Mouse (Mus musculus): Measurements from ENCODE around the gene Mrps10. TPM values are rescaled to one million over a fixed set of nuclear protein-coding genes. Genes with fewer than 3 reads are reported as not detected.
"Not testable (repeated sequence)": the region's sequence is repeated elsewhere in the genome, so short reads cannot be mapped to it uniquely, and the experiment has no call there.

The Mrps10 gene
- polyA plus RNA-seq (2017; shearing (Covaris generic)): 10 to 100 TPM; 31.5 to 34.9 (median 33.0) TPM

- peak; percentile 94 for ATAC-seq
These were observed at the start of gene Mrps10 for GRCm38 (mm10) chr17:47368401-47369086. TSS of gene Mrps10 (plus strand) at chr17:47368887.

GRCm38 (mm10) chr17:47318972-47319625 lies 49.6 kb upstream of the Mrps10 start:
- ATAC-seq: no peak

DNA sequence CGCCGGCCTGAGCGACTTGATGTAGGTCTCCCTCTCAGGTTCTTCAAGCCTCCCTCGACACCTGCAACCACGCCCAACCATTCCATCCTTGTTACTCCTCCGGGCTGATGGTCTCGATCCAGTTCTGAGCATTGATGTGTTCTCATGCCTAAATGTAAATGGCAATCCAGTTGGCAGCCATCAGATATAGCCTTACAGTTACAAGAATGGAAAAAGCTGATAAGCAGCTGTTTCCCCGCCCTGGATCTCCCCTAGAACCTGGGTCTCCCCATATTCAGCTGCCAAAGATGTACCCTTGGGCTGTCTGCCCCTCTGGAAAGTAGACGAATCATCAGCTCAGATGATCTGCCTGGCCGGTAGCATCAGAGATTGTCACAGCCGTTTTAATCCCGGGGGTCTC lies 48.9 kb upstream of the Mrps10 start:
- ATAC-seq: no peak

GRCm38 (mm10) chr17:47322128-47322990 lies 46.3 kb upstream of the Mrps10 start:
- ATAC-seq: no peak

GRCm38 (mm10) chr17:47322991-47323295 lies 45.7 kb upstream of the Mrps10 start:
- ATAC-seq: no peak

DNA sequence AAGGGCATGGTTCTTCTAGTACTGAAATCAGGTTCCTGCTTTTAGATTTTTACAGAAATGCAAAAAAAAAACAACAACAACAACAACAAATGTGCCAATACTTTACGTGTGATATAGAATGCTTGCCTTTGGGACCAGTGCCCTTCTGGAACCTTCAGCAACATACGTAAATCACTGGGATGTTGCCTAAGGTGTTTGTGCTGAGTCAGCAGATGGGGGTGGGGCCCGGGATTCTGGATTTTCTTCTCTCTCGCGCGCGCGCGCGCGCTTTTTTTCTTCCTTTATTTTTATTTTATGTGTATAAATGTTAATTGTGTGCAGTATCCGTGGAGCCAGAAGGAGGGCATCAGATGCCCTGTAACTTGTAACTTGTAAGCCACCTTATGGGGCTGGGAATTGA lies 41.1 kb upstream of the Mrps10 start:
- ATAC-seq: no peak

DNA sequence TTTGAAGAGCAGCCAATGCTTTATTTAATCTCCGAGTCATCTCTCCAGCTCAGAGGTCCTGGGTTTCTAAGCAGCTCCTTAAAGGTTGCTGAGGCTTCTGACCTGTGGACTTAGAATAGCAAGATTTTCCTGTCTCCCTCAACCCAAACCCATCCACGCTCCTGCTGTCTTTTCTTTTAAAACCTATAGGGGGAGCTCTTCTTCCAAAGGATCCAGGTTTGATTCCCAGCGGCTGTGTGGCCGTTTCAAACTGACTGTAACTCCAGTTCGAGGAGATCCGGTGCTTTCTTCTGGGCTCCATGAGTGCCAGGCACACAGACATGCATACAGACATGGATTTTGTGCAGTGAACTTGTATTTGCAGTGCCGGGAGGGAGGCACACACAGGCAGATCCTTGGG lies 40.7 kb upstream of the Mrps10 start:
- ATAC-seq: no peak

DNA sequence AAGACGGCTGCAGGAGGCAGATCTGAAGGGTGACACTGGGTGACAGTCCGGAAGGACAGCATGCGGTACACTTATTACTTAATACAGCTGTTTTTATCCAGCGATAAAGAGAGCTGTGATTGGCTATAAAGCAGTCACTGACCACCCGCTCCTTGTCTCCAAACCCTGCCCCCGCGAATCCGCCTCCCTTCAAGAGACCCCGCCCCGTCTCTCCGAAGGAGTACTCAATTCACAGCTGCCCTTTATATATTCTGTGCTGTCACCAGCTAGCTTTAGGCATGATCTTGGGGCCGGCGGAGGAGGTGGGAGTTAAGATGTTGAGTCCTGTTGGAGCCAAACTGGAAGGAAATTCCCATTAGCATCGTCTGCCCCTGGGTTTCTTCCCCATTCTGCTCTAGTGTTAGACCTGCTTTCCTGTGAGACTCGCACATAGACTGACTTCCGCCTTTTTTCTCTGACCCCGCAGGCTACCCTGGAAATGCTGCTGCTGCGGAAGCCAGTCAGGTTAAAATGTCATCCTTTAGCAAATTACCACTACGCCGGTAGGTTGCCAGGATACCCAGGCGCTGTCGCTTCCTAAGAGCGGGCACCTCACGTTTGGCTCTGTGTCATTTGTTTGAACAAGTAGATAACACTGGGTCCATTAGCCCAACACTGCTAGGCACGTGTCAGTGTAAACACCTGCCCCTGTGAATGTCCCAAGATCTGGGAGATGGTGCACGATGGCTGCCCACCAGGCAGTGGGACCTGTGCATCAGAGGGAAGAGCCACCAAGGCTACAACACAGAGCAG lies 39.9 kb upstream of the Mrps10 start:
- ATAC-seq: no peak

DNA sequence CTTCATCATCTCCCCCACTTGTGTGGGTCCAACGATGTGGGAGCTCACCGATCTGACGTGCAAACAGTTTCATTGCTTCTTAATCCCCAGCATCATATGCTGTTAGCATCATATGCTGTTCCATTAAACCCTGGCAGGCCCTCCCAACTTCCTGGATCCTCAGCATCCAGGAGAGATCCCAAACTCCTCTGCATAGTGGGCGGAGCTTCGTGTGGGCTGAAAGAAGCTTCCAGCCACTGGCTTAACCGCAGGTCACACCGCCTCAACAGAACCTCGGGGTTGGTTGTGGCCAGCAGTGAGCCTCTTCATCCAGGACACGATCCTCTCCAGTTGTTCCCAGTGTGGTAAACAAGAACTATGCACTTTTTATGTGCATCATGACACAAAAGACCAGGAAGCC lies 38.1 kb upstream of the Mrps10 start:
- ATAC-seq: no peak

- ATAC-seq: no peak
These were observed 36.6 kb upstream of the Mrps10 start for GRCm38 (mm10) chr17:47332001-47332611.

GRCm38 (mm10) chr17:47332664-47333063 lies 36.0 kb upstream of the Mrps10 start:
- ATAC-seq: not testable (repeated sequence)

DNA sequence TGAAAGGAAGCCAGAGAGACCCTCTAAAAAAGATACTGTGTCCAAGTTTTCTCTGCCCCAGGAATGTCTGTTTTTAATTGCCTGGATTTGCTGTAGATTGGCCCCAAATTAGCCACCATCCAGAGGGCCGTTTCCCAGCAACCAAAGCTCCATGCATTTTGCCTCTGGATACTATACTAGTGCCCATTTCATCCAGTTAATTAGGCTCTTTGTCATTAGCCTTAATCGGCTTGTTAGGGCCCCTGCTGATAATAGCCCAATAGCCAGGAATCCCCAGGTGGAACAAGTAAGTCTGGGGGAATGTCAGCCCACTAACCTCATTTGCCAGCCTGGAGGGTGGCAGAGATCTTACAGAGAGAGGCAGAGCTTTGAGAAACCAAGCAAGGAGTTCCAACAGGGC lies 35.3 kb upstream of the Mrps10 start:
- ATAC-seq: no peak

DNA sequence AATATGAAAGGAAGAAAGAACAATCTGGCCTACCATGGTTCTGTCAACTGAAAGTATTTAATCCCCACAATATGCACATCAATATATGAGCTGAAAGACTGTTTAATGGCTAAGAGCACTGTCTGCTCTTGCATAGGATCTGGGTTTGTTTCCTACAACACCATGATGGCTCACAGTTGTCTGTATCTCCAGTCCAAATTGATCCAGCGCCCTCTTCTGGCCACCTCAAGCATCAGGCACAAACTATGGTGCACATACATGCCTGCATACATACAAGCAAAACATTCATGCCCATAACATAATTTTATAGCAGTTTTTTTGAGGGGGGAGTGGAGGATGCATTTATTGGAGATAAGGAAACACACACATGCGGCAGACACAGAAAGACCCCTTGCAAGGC lies 25.6 kb upstream of the Mrps10 start:
- no peak for ATAC-seq

GRCm38 (mm10) chr17:47349721-47350319 lies 18.9 kb upstream of the Mrps10 start:
- ATAC-seq: no peak

- ATAC-seq: no peak
These were observed 8.7 kb upstream of the Mrps10 start for GRCm38 (mm10) chr17:47359964-47360363.

DNA sequence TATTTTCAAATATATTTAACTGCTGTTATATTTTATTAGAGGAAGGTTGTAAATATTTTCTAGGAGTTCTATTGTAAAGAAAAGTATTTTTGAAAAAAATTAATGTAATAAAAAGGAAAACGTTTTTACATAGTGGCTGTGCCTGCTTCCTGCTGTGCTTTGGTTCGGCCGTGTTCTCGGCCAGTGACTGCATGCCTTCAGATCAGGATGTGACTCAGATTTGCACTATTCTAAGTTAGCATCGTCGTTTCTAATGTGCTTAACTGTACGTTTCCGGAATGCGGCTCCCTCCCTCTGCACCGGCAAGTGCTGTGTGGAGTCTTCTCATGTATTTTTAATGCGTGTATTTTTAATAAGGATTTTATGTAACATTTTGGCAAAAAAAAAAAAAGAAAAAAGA lies 7.3 kb upstream of the Mrps10 start:
- no peak for ATAC-seq

- ATAC-seq: peak; percentile 10
These were observed 378 bp downstream of the Mrps10 start for GRCm38 (mm10) chr17:47369087-47369443.

DNA sequence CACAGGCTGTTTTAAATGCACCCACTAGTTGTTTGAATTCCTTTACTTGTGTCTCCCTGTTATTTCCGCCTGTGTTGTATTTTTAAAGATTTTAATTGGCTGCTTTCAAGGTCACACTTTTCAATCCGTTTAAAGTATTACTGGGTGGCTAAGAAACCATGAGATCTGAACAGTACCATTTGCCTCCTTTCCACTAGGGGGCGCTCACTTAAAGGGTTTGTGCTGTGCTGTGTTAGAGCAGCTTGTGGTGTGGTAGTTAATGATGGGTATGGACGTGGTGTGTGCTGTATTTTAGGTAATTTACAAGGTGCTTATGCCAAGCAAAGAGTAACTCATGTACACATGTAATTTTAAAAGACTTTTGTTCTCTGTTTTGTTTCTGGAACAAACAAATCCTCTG lies 2.8 kb downstream of the Mrps10 start:
- peak; percentile 56 for ATAC-seq

- ATAC-seq: no peak
These were observed 5.3 kb downstream of the Mrps10 start for GRCm38 (mm10) chr17:47373991-47374390.

DNA sequence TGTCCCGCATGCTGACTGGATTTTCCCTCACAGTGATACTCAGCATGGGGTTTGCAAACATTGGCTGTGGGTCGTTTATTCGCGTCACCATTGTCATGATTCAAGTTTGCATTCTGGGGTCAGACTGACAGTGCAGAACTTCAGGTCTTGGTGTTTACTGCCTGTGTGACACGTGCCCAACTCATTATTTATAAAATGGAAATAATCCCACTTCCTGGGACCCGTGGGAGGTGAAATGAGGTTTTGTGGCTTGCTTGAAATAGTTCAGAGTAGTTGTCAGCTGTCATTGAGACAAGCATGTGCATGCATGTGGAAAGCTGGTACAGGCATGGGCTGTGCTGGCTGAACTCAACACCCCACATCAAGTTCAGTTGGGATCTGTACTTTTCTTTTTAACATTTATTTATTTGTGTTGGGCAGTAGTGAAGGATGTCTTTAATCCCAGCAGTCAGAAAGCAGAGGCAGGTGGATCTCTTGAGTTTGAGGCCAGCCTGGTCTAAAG lies 8.1 kb downstream of the Mrps10 start:
- no peak for ATAC-seq

DNA sequence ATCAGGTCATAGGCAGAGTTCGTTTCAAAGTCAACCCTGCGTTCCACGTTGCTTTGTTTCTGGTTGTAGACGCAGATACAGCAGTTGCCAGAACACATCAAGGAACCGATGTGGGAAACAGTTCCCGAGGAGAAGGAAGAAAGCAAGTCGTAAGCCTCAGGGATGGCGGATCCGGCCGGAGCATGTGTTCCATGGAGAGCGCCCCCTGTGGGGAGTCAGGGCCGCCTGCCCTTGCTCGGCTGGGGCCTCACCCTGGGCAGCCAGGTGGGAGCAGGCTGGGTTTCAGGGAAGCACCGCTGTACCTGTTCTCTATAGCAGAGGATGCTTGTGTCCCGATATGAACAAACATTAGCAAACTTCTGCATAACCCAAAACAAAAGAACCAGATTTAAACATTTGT lies 9.4 kb downstream of the Mrps10 start:
- no peak for ATAC-seq

DNA sequence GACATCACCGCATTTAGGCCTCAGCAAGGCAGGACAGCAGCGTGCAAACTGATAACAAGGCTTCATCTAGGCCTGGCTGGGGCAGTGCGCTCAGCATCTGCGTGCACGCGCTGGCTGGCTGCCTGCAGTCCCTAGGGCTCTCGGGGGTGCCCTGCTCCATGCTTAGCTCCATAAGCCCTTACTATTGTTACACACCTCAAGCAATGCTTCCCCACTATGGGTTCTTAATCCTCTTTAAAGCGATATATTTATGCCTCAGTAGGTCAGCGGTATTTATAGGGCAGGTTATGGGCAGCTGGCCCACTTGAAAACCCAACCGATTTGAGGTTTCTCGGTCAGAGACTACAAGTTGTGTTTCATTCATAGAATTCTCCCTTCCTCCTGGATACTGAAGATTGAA lies 13.2 kb downstream of the Mrps10 start:
- no peak for ATAC-seq
